Mouse (Mus musculus): Measurements from ENCODE around the gene Galm.
"Not testable (repeated sequence)": the region's sequence is repeated elsewhere in the genome, so short reads cannot be mapped to it uniquely, and the experiment has no call there.

Gene Galm

DNA sequence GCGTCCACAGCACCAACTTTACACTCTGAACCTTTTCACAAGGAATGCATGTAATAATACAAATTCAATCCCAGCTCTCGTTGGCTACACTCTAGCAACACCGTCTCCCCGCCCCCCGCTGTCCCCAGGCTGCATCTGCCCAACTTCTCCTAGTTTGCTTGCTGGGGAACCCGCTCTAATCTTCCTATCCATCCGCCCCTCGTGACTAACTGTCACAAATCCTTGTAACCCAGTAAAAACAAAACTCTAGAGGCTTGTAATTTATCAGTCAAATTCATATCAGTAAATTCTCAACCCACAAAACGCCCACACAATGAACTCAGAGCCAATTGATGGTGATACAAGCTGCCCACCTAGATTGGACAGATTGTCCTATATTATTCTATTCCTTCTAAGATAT is 93.9 kb downstream of the Galm start:
- DNase-seq = no peak

DNA sequence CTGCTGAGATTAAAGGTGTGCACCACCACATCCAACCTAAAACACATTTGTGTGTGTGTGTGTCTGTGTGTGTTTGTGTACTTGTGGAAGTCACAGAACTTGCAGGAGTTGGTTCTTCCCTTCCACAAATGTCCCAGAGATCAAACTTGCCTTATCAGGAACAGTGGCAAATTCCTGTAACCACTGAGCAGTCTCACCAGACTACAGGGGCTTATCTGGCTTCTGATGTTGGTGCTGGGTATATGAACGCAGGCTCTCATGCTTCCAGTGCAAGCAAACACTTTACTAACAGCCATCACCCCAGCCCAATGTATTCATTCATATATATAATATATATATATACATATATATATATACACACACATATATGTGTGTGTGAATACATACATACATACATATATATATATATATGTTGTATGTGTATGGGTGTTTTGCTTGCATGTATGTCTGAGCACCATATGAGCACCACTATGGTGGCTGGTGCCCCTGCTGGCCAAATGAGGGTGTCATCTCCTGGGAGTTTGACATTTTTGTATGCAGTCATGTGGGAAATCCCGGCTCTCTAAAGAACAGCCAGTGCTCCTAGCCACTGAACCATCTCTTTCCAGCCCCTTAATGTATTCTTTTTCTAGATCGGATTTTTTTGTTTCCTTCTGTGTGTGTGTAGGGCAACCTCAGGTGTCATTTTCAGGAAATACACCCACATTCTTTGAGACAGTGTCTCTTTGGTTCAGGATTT is 94.8 kb downstream of the Galm start:
- peak; percentile 33 for DNase-seq

DNA sequence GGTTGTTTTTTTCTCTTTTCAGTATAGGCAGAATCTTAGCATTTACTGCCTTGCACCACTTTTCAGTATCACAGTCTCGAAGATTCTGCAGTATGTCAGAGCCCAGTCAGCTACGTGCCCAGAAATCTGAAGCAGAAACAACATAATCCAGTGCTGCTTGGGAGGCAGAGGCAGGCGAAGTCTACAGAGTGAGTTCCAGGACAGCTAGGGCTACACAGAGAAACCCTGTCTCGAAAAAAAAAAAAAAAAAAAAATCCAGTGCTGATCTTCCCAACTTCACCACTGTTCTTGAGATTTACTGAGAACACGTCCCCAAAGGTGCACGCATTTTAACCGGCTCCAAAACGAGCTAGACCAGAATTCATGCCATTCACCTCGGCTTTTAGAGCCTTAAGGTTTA is 96.6 kb downstream of the Galm start:
- no peak for DNase-seq

DNA sequence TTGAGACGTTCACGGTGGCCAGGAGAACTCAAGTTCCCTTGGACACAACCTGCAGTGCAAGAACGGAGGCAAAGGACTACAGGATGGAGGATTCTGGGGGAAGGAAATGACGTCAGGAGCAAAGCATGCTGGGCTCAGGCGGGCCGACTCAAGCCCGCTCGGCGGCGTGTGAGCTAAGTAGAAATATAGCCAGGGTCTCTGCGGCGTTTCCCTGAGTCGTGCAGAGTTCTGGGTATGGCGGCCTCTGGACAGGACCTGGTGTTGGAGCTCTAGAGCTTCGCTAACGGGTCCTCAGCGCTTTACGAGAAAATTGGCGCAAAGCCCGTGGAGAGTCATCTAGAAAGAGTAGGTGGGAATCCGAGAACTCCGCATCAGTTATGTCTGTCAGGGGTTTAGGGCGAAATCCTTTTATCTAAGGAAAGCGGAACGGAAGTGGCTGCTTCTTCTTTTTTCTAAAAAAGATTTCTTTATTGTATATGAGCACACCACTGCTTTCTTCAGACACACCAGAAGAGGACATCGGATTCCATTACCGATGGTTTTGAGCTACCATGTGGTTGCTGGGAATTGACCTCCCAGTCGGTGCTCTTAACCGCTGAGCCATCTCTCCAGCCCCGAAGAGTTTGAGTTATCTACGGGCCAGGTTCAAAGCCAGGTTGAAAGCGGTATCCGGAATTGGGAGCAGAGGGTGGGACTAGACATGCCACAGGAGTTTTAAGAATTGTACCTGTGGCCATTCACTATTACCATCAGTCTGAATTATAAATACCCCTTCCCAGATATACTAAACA is 97.2 kb downstream of the Galm start, which contains the start of gene Gemin6:
Gene Gemin6 (plus strand): TSS at position 116 of the 791 bp plus-strand sequence.
- peak; percentile 90 for DNase-seq

DNA sequence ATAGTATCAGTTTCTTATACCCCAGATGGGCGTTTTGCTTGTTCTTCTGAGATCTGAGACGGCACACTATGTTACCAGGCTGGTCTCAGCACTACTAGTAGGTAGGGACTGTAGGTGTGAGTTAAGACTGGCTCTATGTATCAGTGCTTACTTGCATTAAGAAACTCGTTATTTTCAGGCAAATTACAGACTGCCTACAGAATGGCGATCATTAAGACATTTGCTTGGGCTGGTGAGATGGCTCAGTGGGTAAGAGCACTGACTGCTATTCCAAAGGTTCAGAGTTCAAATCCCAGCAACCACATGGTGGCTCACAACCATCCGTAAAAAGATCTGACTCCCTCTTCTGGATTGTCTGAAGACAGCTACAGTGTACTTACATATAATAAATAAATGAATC is 97.9 kb downstream of the Galm start:
- DNase-seq = not testable (repeated sequence)

DNA sequence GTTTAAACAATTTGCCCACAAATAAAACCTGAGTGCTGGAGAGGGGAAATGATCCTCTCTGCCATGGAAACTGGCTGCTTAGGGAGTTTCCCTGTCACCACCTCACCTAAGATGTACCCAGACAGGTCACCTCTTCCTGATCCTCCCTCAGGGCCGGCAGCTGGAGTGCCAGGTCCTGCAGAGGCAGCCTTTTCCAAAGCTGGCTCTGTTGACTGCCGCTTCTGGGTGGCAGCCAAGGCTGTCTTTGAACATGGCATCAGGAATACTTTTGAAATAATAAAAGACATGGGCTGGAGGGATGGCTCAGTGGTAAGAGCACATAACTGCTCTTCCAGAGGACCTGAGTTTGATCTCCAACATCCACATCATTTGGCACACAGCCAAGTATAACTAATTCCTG is 102.1 kb downstream of the Galm start:
- DNase-seq = no peak

DNA sequence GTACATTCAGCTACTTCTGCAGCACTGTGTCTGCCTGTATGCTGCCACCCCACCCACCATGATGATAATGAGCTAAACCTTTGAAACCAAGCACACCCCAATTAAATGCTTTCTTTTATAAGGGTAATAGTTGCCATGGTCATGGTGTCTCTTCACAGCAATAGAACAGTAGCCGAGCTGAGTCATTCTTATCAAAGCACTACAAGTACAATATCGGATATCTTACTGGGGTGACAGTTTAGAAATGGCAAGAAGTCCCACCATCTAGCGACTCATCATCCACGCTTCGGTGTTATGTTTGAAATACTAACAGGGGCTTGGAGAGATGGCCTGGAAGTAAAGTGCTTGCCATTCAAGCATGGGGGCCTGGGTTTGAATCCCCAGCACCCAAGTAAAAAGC is 106.6 kb downstream of the Galm start:
- no peak for DNase-seq

DNA sequence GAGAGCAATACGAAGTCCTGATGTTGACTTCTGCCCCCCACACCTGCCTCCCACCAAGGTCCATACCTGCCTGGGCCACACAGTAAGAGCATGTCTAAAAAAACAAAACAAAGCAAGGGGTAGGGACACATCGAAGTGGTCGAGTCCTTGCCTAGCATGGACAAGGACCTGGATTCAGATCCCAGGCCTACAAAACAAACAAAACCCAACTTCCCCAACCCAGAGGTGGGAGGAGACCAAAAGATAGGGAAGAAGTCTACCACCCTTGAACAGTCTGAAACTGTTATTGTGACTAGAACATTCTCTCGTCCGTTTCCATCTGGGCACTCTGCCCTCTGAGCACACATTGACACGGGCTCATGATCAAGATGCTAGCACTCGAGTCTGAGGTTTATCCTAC is 107.1 kb downstream of the Galm start:
- DNase-seq = no peak

Measured in kidney, postnatal 10 days (tissue).